Mouse (Mus musculus): ENCODE data around the gene Plbd1. TPM values are rescaled to one million over a fixed set of nuclear protein-coding genes. Genes with fewer than 3 reads are reported as not detected.

Plbd1 gene
- polyA plus RNA-seq, 1 experiment from 2014 or later = 5.2 TPM

DNA sequence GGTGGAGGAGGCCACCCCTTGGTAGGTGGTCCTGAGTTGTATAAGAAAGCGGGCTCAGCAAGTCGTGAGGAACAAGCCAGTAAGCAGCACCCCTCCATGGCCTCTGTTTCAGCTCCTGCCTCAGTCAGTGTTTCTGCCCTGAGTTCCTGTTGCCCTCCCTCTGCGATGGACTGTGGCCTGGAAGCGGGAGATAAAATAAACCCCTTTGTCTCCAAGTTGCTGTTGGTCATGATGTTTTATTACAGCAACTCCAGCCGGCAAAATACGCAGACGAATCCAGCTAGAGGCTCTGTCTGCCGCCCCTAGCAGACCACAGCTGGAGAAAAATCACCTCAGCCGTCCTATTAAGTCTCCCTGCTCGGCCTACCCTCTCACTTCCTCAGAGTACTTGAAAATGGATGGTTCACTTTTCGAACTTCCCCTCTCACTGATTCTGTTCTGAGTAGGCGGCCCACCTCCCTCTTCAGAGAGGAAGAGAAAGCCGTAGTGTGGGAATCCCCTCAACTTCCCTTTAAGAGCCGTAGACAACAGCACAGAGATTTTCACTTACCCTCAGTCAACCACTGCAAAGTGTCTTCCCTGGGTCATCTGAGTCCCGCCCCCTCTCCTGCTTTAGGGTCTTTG is 28.2 kb upstream of the Plbd1 start:
- Histone ChIP-seq H3K9me3 (replicated peaks; ENCODE audit: low read length) (no peaks in the 10 kb centered on the region), H3K27ac (no peak overlapping the region), H3K27me3 (ENCODE audit: insufficient read depth, low read length) (no peaks in the 10 kb centered on the region), H3K4me2 (ENCODE audit: low read length) (no peak overlapping the region), H3K4me3 (replicated peaks; ENCODE audit: low read depth, low read length) (no peak overlapping the region), H3K9ac (ENCODE audit: low read depth, low read length) (no peak overlapping the region), H3K4me1 (replicated peaks; ENCODE audit: insufficient read depth, low read length) (no peaks in the 10 kb centered on the region), H3K36me3 (ENCODE audit: insufficient read depth, low read length) (no peaks in the 10 kb centered on the region)
- no peak for TF ChIP-seq CTCF (IDR thresholded peaks at IDR 0.05; ENCODE audit: low read depth)
- peak; percentile 19 for DNase-seq (ENCODE audit: low spot score)
- 54% methylated on average over 15 of the region's 15 CpGs for WGBS
- no peak for ATAC-seq (replicated peaks; ENCODE audit: low FRiP score, low read depth)

DNA sequence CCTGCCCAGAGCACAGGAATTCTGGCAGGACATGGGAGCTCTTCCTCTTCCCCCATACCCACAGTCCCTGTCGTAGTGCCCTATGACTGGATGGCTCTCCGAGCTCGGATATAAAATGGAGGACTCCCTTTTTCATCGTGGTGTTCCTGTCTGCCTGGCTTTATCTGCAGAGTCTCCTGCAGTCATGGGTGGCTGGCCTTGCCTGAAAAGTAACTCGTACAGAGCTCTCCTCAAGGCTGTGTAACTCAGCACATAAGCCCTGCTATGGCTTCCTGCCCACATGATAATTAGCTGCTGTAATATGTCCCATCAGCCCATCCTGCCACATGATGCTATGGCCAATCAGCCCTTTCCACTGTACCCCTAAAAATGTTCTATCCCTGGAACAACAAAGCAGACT is 23.7 kb upstream of the Plbd1 start:
- no peak overlapping the region for H3K27ac ChIP-seq
- H3K9me3 ChIP-seq (replicated peaks; ENCODE audit: low read length) = no peaks in the 10 kb centered on the region
- no peak for TF ChIP-seq CTCF (IDR thresholded peaks at IDR 0.05; ENCODE audit: low read depth)
- no peak for DNase-seq (ENCODE audit: low spot score)
- H3K9ac ChIP-seq (ENCODE audit: low read depth, low read length) = no peak overlapping the region
- no peaks in the 10 kb centered on the region for H3K27me3 ChIP-seq (ENCODE audit: insufficient read depth, low read length)
- whole genome bisulfite sequencing = 51% methylated on average over 5 of the region's 5 CpGs
- H3K4me2 ChIP-seq (ENCODE audit: low read length) = 0 out of 2 replicates have a peak overlapping the region, but pooled peaks have one; percentile 26
- no peaks in the 10 kb centered on the region for H3K36me3 ChIP-seq (ENCODE audit: insufficient read depth, low read length)
- 0 out of 2 replicates have a peak, but pooled peaks have one; percentile 36 for ATAC-seq (replicated peaks; ENCODE audit: low FRiP score, low read depth)
- no peak overlapping the region for H3K4me3 ChIP-seq (replicated peaks; ENCODE audit: low read depth, low read length)
- H3K4me1 ChIP-seq (replicated peaks; ENCODE audit: insufficient read depth, low read length) = no peaks in the 10 kb centered on the region

DNA sequence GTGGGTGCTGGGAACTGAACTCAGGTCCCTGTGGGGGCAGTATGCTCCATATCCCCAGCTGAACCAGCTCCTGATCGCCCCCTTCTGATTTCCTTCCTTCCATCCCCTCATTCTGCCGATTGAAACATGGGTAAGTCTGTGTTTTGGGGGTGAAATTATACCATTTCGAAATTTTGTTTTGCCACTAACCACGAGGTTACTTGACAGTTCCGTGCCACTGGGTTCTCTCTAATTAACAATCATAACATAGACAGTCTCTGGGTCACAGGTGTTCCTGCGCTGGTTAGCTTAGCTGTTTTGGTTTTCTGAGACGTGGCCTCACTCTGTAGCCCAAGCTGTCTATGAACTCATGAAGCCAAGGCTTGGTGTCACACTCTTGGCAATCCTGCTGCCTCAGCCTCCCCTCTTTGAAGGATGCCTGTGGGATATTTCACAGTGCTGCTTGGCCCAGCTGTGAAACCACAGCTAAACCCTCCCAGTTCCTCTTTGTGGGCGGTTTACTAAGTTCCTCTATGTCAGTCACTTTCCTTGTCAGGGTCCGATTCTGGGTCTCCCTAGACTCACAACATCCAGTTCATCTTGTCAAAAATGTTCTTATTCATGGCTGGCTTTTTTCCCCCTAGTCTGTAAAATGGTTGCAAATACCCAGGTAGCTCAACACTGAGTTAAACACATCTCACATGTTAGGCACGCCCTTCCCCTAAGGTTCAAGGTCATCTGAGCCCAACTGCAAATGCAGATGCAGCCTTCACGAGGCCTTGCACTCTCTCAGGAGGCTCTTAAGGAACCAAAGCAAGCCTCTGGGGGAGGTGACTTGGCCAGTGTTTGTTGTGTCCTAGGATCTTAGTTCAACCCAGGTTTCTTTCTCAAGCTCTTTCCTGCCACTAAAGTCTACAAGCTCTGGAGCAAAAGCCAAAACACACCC is 21.9 kb upstream of the Plbd1 start:
- Histone ChIP-seq H3K9me3 (replicated peaks; ENCODE audit: low read length) (no peaks in the 10 kb centered on the region), H3K27ac (no peak overlapping the region), H3K9ac (ENCODE audit: low read depth, low read length) (no peak overlapping the region), H3K36me3 (ENCODE audit: insufficient read depth, low read length) (no peaks in the 10 kb centered on the region), H3K4me1 (replicated peaks; ENCODE audit: insufficient read depth, low read length) (no peaks in the 10 kb centered on the region), H3K4me2 (ENCODE audit: low read length) (no peak overlapping the region), H3K4me3 (replicated peaks; ENCODE audit: low read depth, low read length) (no peak overlapping the region), H3K27me3 (ENCODE audit: insufficient read depth, low read length) (no peaks in the 10 kb centered on the region)
- ATAC-seq (replicated peaks; ENCODE audit: low FRiP score, low read depth) (no peak), DNase-seq (ENCODE audit: low spot score) (no peak)
- WGBS = 86% methylated on average over 11 of the region's 11 CpGs
- no peak for TF ChIP-seq CTCF (IDR thresholded peaks at IDR 0.05; ENCODE audit: low read depth)

GRCm38 (mm10) chr6:136679381-136679780 is 17.7 kb upstream of the Plbd1 start:
- H3K27me3 ChIP-seq (ENCODE audit: insufficient read depth, low read length) = no peaks in the 10 kb centered on the region
- H3K4me3 ChIP-seq (replicated peaks; ENCODE audit: low read depth, low read length) = no peak overlapping the region
- no peak for TF ChIP-seq CTCF (IDR thresholded peaks at IDR 0.05; ENCODE audit: low read depth)
- no peaks in the 10 kb centered on the region for H3K36me3 ChIP-seq (ENCODE audit: insufficient read depth, low read length)
- no peaks in the 10 kb centered on the region for H3K9me3 ChIP-seq (replicated peaks; ENCODE audit: low read length)
- H3K9ac ChIP-seq (ENCODE audit: low read depth, low read length) = no peak overlapping the region
- no peak for ATAC-seq (replicated peaks; ENCODE audit: low FRiP score, low read depth)
- no peaks in the 10 kb centered on the region for H3K4me1 ChIP-seq (replicated peaks; ENCODE audit: insufficient read depth, low read length)
- DNase-seq (ENCODE audit: low spot score) = no peak
- WGBS = 55% methylated on average over 2 of the region's 2 CpGs
- no peak overlapping the region for H3K27ac ChIP-seq
- no peak overlapping the region for H3K4me2 ChIP-seq (ENCODE audit: low read length)

- ATAC-seq (replicated peaks; ENCODE audit: low FRiP score, low read depth) (no peak), DNase-seq (ENCODE audit: low spot score) (no peak)
- H3K36me3 ChIP-seq (ENCODE audit: insufficient read depth, low read length) = no peaks in the 10 kb centered on the region
- no peaks in the 10 kb centered on the region for H3K9me3 ChIP-seq (replicated peaks; ENCODE audit: low read length)
- H3K4me2 ChIP-seq (ENCODE audit: low read length) = no peak overlapping the region
- no peaks in the 10 kb centered on the region for H3K4me1 ChIP-seq (replicated peaks; ENCODE audit: insufficient read depth, low read length)
- no peak overlapping the region for H3K9ac ChIP-seq (ENCODE audit: low read depth, low read length)
- H3K27ac ChIP-seq = no peak overlapping the region
- WGBS = 91% methylated on average over 6 of the region's 6 CpGs
- no peak overlapping the region for H3K4me3 ChIP-seq (replicated peaks; ENCODE audit: low read depth, low read length)
- H3K27me3 ChIP-seq (ENCODE audit: insufficient read depth, low read length) = no peaks in the 10 kb centered on the region
- TF ChIP-seq CTCF (IDR thresholded peaks at IDR 0.05; ENCODE audit: low read depth) = no peak
These were observed 13.2 kb upstream of the Plbd1 start for GRCm38 (mm10) chr6:136674935-136675334.

DNA sequence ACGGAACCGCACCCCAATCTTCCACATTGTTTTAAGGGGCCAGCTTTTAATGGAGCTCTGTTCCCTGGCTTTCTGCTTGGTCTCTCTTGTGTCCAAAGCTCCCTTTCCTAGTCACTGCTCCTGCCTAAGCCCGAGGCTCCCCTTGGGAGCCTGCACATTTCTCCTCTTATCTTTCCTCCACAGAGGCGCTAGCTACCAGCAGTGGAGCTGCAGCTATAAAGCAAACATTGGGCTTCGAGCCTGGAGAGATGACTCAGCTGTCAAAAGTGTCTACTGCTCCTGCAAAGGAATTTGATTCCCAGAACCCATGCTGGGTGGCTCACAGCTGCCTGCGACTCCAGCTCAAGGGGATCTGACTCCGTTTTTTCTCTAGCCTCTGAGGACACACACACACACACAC is 10.7 kb upstream of the Plbd1 start:
- Histone ChIP-seq H3K9me3 (replicated peaks; ENCODE audit: low read length) (no peaks in the 10 kb centered on the region), H3K27me3 (ENCODE audit: insufficient read depth, low read length) (no peaks in the 10 kb centered on the region), H3K9ac (ENCODE audit: low read depth, low read length) (no peak overlapping the region), H3K4me2 (ENCODE audit: low read length) (no peak overlapping the region), H3K4me3 (replicated peaks; ENCODE audit: low read depth, low read length) (no peak overlapping the region), H3K4me1 (replicated peaks; ENCODE audit: insufficient read depth, low read length) (no peaks in the 10 kb centered on the region), H3K27ac (no peak overlapping the region), H3K36me3 (ENCODE audit: insufficient read depth, low read length) (no peaks in the 10 kb centered on the region)
- TF ChIP-seq CTCF (IDR thresholded peaks at IDR 0.05; ENCODE audit: low read depth) = no peak; the same call in 1 of the 2 replicates
- peak; percentile 84 for DNase-seq (ENCODE audit: low spot score)
- 55% methylated on average over 7 of the region's 7 CpGs for WGBS
- no peak for ATAC-seq (replicated peaks; ENCODE audit: low FRiP score, low read depth)

Data from kidney, postnatal 0 days (tissue).